ENCODE assay signal across 19 mouse cellular contexts in the genomic region with DNA sequence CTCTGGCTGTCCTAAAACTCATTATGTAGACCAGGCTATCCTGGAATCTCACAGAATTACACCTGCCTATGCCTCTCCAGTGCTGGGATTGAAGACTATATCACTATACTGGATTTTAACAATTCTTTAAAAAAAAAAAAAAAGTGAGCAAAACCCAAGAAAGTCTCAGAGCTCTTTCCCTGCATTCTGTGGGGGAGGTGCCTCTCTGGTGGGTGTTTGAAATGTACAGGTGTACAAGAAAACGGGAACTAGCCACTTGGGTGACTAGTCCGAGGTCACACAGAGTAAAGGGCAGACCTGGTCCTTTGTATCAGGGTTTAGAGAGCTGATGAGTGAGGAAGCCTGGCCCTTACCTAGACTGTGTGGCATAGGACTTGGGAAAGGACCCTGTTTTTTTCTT. TPM values are rescaled to one million over a fixed set of nuclear protein-coding genes. Genes with fewer than 3 reads are reported as not detected.
DNase-seq lines count a peak whose midpoint lies in the region; ATAC-seq and TF ChIP-seq lines count a peak whose summit lies in the region.
"Had no signal": no experiment of that assay in that cellular context is flagged by ENCODE, and none has a peak within 500 bp of the region (broad histone marks: within the 10 kb centered on the region; RNA-seq: fewer than 3 reads in every experiment).

No protein-coding gene starts in this region.

- no peaks in the 10 kb centered on the region for H3K9me3 ChIP-seq in heart, postnatal 0 days (replicated peaks; ENCODE audit: control insufficient read depth, low read length)
- no peaks in the 10 kb centered on the region for H3K9me3 ChIP-seq in lung, postnatal 0 days (ENCODE audit: low read length)
- H3K9me3 ChIP-seq in liver, embryonic 14.5 days (ENCODE audit: control insufficient read depth, low read length): no peaks in the 10 kb centered on the region
- H3K9me3 ChIP-seq: embryonic facial prominence, embryonic 12.5 days; forebrain, embryonic 13.5 days; limb, embryonic 10.5 days had no signal

- H3K4me1 ChIP-seq in heart, postnatal 0 days (ENCODE audit: control insufficient read depth, insufficient read depth): peaks cover 16% of the 10 kb centered on the region
- peaks cover 19% of the 10 kb centered on the region for H3K4me1 ChIP-seq in lung, postnatal 0 days (ENCODE audit: insufficient read depth, low read depth, low read length)
- H3K4me1 ChIP-seq in liver, embryonic 14.5 days (replicated peaks; ENCODE audit: control insufficient read depth in 2 of 2, insufficient read depth in 2 of 2, low read length in 1 of 2): peaks cover 11 to 23% of the 10 kb centered on the region in 2 experiments

- intact Hi-C loops in heart, postnatal 14 days (cut with DNase I): no loop called here

- TF ChIP-seq EP300 in heart, postnatal 0 days (IDR thresholded peaks at IDR 0.05; ENCODE audit: low read depth): no peak
- no peak for TF ChIP-seq EP300 in lung, postnatal 0 days (IDR thresholded peaks at IDR 0.05)
- TF ChIP-seq EP300 in liver, embryonic 14.5 days (IDR thresholded peaks at IDR 0.05; ENCODE audit: low read depth): no peak

- DNase-seq in heart, postnatal 0 days (ENCODE audit: low spot score): no peak
- no peak for DNase-seq in heart, postnatal 14 days
- DNase-seq in lung, postnatal 0 days (ENCODE audit: low spot score): no peak
- DNase-seq in lung, adult 18-20 months: no peak
- no peak for DNase-seq in liver, embryonic 14.5 days (ENCODE audit: low read depth in 3 of 3, low spot score in 3 of 3)
- DNase-seq in splenic B cell, adult 2 months (ENCODE audit: low read depth, low spot score): peak; percentile 54
- no peak for DNase-seq in layer of hippocampus, postnatal 10 days (ENCODE audit: low spot score in 2 of 2)
- DNase-seq: adrenal gland, adult 8-10 months; cerebellum, adult 9-11 months; gastrocnemius, postnatal 14 days; heart, adult 2 months; kidney, adult 2 months; kidney, postnatal 10 days; midbrain, embryonic 14.5 days; right cerebral cortex, postnatal 25 days had no signal

- 57% methylated on average over 2 of the region's 2 CpGs for WGBS in heart, postnatal 0 days
- 57% methylated on average over 2 of the region's 2 CpGs for WGBS in lung, postnatal 0 days
- 52% methylated on average over 2 of the region's 2 CpGs for WGBS in liver, embryonic 14.5 days (ENCODE audit: insufficient replicate concordance)

- H3K4me3 ChIP-seq in heart, postnatal 0 days (ENCODE audit: low read depth, low read length): no peak overlapping the region
- no peak overlapping the region for H3K4me3 ChIP-seq in lung, postnatal 0 days (ENCODE audit: low read depth, low read length)
- H3K4me3 ChIP-seq in liver, embryonic 14.5 days (ENCODE audit: insufficient read depth in 1 of 2, low read depth in 2 of 2, low read length in 2 of 2): peak overlapping the region in 1 of 2 experiments; percentile 89; a peak in 1 of 4 replicates

- ATAC-seq in heart, postnatal 0 days (ENCODE audit: insufficient read depth, low read depth): no peak
- ATAC-seq in lung, postnatal 0 days: no peak
- ATAC-seq in liver, embryonic 14.5 days (ENCODE audit: insufficient read depth): no peak
- ATAC-seq: forebrain, embryonic 13.5 days; Patski had no signal

- TF ChIP-seq CTCF in heart, postnatal 0 days (IDR thresholded peaks at IDR 0.05; ENCODE audit: low read depth): no peak
- no peak for TF ChIP-seq CTCF in lung, postnatal 0 days (IDR thresholded peaks at IDR 0.05)
- TF ChIP-seq CTCF in liver, embryonic 14.5 days (IDR thresholded peaks at IDR 0.05; ENCODE audit: low read depth): no peak

- peaks cover 4% of the 10 kb centered on the region for H3K36me3 ChIP-seq in heart, postnatal 0 days (replicated peaks; ENCODE audit: control insufficient read depth, insufficient read depth, low read length)
- 0 out of 2 replicates have a peak, but pooled peaks cover 3% of the 10 kb centered on the region for H3K36me3 ChIP-seq in lung, postnatal 0 days (ENCODE audit: insufficient read depth, low read length)
- H3K36me3 ChIP-seq in liver, embryonic 14.5 days (replicated peaks; ENCODE audit: control insufficient read depth, insufficient read depth, low read depth): no peaks in the 10 kb centered on the region
- H3K36me3 ChIP-seq in splenic B cell, adult 2 months (ENCODE audit: control insufficient read depth, insufficient read depth, low read length, poor library complexity, severe bottlenecking): no peaks in the 10 kb centered on the region
- H3K36me3 ChIP-seq: embryonic facial prominence, embryonic 12.5 days; limb, embryonic 10.5 days had no signal

- H3K27me3 ChIP-seq in heart, postnatal 0 days (ENCODE audit: control insufficient read depth, insufficient read depth, low read length): no peaks in the 10 kb centered on the region
- no peaks in the 10 kb centered on the region for H3K27me3 ChIP-seq in lung, postnatal 0 days (replicated peaks; ENCODE audit: insufficient read depth, low read length)
- H3K27me3 ChIP-seq in liver, embryonic 14.5 days (ENCODE audit: control insufficient read depth, insufficient read depth, low read length): no peaks in the 10 kb centered on the region
- H3K27me3 ChIP-seq in splenic B cell, adult 2 months (ENCODE audit: control insufficient read depth, insufficient read depth, low read length, poor library complexity, severe bottlenecking): no peaks in the 10 kb centered on the region
- H3K27me3 ChIP-seq: embryonic facial prominence, embryonic 12.5 days; forebrain, embryonic 13.5 days; Patski had no signal

- 0 out of 2 replicates have a peak overlapping the region, but pooled peaks have one; percentile 74 for H3K4me2 ChIP-seq in heart, postnatal 0 days (ENCODE audit: low read depth, low read length)
- peak overlapping the region; percentile 25; the same call in 1 of the 2 replicates for H3K4me2 ChIP-seq in lung, postnatal 0 days (replicated peaks; ENCODE audit: low read depth, low read length)
- H3K4me2 ChIP-seq in liver, embryonic 14.5 days (ENCODE audit: low read depth): peak overlapping the region; percentile 75

- H3K9ac ChIP-seq in heart, postnatal 0 days (replicated peaks; ENCODE audit: low read depth, low read length): no peak overlapping the region
- no peak overlapping the region for H3K9ac ChIP-seq in lung, postnatal 0 days (replicated peaks; ENCODE audit: low read depth)
- H3K9ac ChIP-seq in liver, embryonic 14.5 days (replicated peaks): peak overlapping the region; percentile 47; the same call in 1 of the 2 replicates

- no peak overlapping the region for H3K27ac ChIP-seq in heart, postnatal 0 days (ENCODE audit: low read depth)
- H3K27ac ChIP-seq in lung, postnatal 0 days (ENCODE audit: low read length): no peak overlapping the region
- no peak overlapping the region for H3K27ac ChIP-seq in liver, embryonic 14.5 days
- H3K27ac ChIP-seq: embryonic facial prominence, embryonic 12.5 days; forebrain, embryonic 13.5 days; heart, adult 2 months; limb, embryonic 10.5 days had no signal

RNA-seq across cellular contexts. Expression of gene Slc31a1, which starts 1.9 kb away (rescaled TPM):
- total RNA-seq in heart, postnatal 0 days (2014; rRNA removed; ENCODE audit: low replicate concordance): 15.9 and 17.8 TPM in 2 replicates
- 35.0 and 35.1 TPM in 2 replicates for polyA plus RNA-seq in heart, postnatal 0 days (2015; fragmentation: Nextera tagmentation; extraction: Ambion mirVana)
- total RNA-seq in heart, postnatal 14 days (2021): 10 to 100 TPM; 25.9 to 28.5 TPM
- polyA plus RNA-seq in lung, postnatal 0 days (2015; fragmentation: Nextera tagmentation; extraction: Ambion mirVana): 57.2 and 61.1 TPM in 2 replicates
- 17.3 and 22.4 TPM in 2 replicates for polyA plus RNA-seq in liver, embryonic 14.5 days (2012; rRNA removed)
- 36.6 and 41.3 TPM in 2 replicates for polyA plus RNA-seq in liver, embryonic 14.5 days (2014; fragmentation: Nextera tagmentation; extraction: Ambion mirVana)
- 10 to 100 TPM; 35.0 to 35.2 TPM for total RNA-seq in layer of hippocampus, postnatal 10 days (2021)

RNA-seq across cellular contexts. Expression of gene Fkbp15, which starts 2.1 kb away (rescaled TPM):
- 18.7 and 34.3 TPM in 2 replicates for total RNA-seq in heart, postnatal 0 days (2014; rRNA removed; ENCODE audit: low replicate concordance)
- 11.1 and 11.8 TPM in 2 replicates for polyA plus RNA-seq in heart, postnatal 0 days (2015; fragmentation: Nextera tagmentation; extraction: Ambion mirVana)
- 10 to 100 TPM; 19.5 to 23.6 TPM for total RNA-seq in heart, postnatal 14 days (2021)
- polyA plus RNA-seq in lung, postnatal 0 days (2015; fragmentation: Nextera tagmentation; extraction: Ambion mirVana): 23.2 and 23.6 TPM in 2 replicates
- polyA plus RNA-seq in liver, embryonic 14.5 days (2012; rRNA removed): 7.4 and 9.6 TPM in 2 replicates
- polyA plus RNA-seq in liver, embryonic 14.5 days (2014; fragmentation: Nextera tagmentation; extraction: Ambion mirVana): 9.7 and 11.2 TPM in 2 replicates
- total RNA-seq in layer of hippocampus, postnatal 10 days (2021): 10 to 100 TPM; 42.8 to 43.6 TPM

RNA-seq across cellular contexts. Expression of gene Cdc26, which starts 46.0 kb away (rescaled TPM):
- total RNA-seq in heart, postnatal 0 days (2014; rRNA removed; ENCODE audit: low replicate concordance): 30.5 and 34.3 TPM in 2 replicates
- 72.8 and 76.9 TPM in 2 replicates for polyA plus RNA-seq in heart, postnatal 0 days (2015; fragmentation: Nextera tagmentation; extraction: Ambion mirVana)
- 10 to 100 TPM; 42.3 to 44.4 TPM for total RNA-seq in heart, postnatal 14 days (2021)
- polyA plus RNA-seq in lung, postnatal 0 days (2015; fragmentation: Nextera tagmentation; extraction: Ambion mirVana): 91.6 and 94.2 TPM in 2 replicates
- polyA plus RNA-seq in liver, embryonic 14.5 days (2012; rRNA removed): 24.1 and 40.2 TPM in 2 replicates
- polyA plus RNA-seq in liver, embryonic 14.5 days (2014; fragmentation: Nextera tagmentation; extraction: Ambion mirVana): 65.7 and 71.0 TPM in 2 replicates
- total RNA-seq in layer of hippocampus, postnatal 10 days (2021): 10 to 100 TPM; 47.7 to 54.9 TPM

RNA-seq across cellular contexts. Expression of gene Prpf4, which starts 46.2 kb away (rescaled TPM):
- total RNA-seq in heart, postnatal 0 days (2014; rRNA removed; ENCODE audit: low replicate concordance): 11.5 and 16.7 TPM in 2 replicates
- 7.4 and 8.1 TPM in 2 replicates for polyA plus RNA-seq in heart, postnatal 0 days (2015; fragmentation: Nextera tagmentation; extraction: Ambion mirVana)
- total RNA-seq in heart, postnatal 14 days (2021): 10 to 100 TPM in 1 of 2 experiments, 1 to 10 TPM in 1; 9.7 to 10.7 TPM
- 9.6 and 10.0 TPM in 2 replicates for polyA plus RNA-seq in lung, postnatal 0 days (2015; fragmentation: Nextera tagmentation; extraction: Ambion mirVana)
- polyA plus RNA-seq in liver, embryonic 14.5 days (2012; rRNA removed): 8.3 and 9.8 TPM in 2 replicates
- polyA plus RNA-seq in liver, embryonic 14.5 days (2014; fragmentation: Nextera tagmentation; extraction: Ambion mirVana): 9.0 and 10.3 TPM in 2 replicates
- total RNA-seq in layer of hippocampus, postnatal 10 days (2021): 10 to 100 TPM; 13.6 to 14.0 TPM

Comparison
In these comparisons a context has a peak if more than half of its experiments do, and no peak if none do; other contexts are left out.
1. H3K4me2 ChIP-seq: peak in every context shown above with its lines; median percentile 75 in liver, embryonic 14.5 days; 74 in heart, postnatal 0 days; 25 in lung, postnatal 0 days.